Mouse (Mus musculus) lung, embryonic 14.5 days (tissue): ENCODE results near the gene Kalrn. TPM values are rescaled to one million over a fixed set of nuclear protein-coding genes. Genes with fewer than 3 reads are reported as not detected.
A peak's percentile ranks its signal among the peaks of the same experiment; 100 is the strongest.

Source experiments
- ATAC-seq: fragments of 200-750 bp; cut with Nextera tagmentation; 2 replicates; pipeline ENCODE4 v1.8.0; 2017; ENCODE audit warnings: mild to moderate bottlenecking, moderate TSS enrichment, moderate library complexity; ENCODE audit not compliant: insufficient read depth
- DNase-seq: peaks from one replicate; pipeline ENCODE4 v3.0.0-alpha.2; 2015
- H3K27ac ChIP-seq: fragments of 300-500 bp; sonication (generic); 2 replicates; pipeline ENCODE4 v1.5.1; 2014; ENCODE audit warnings: low read depth, mild to moderate bottlenecking, moderate library complexity
- H3K27me3 ChIP-seq: fragments of 300-500 bp; sonication (generic); 2 replicates; pipeline ENCODE4 v1.6.1; 2014; ENCODE audit warnings: low read length, control low read depth; ENCODE audit not compliant: insufficient read depth
- H3K36me3 ChIP-seq: fragments of 300-500 bp; sonication (generic); 2 replicates; pipeline ENCODE4 v1.6.1; 2014; ENCODE audit warnings: control low read depth; ENCODE audit not compliant: insufficient read depth
- H3K4me1 ChIP-seq: fragments of 300-500 bp; sonication (generic); 2 replicates; pipeline ENCODE4 v1.6.1; 2014; ENCODE audit warnings: antibody characterized with exemption, control low read depth; ENCODE audit not compliant: insufficient read depth
- H3K4me2 ChIP-seq: fragments of 300-500 bp; sonication (generic); 2 replicates; pipeline ENCODE4 v1.6.1; 2014; ENCODE audit warnings: mild to moderate bottlenecking
- H3K4me3 ChIP-seq: fragments of 300-500 bp; sonication (generic); 2 replicates; pipeline ENCODE4 v1.5.1; 2014; ENCODE audit warnings: low read depth, low read length
- H3K9ac ChIP-seq: fragments of 300-500 bp; sonication (generic); 2 replicates; pipeline ENCODE4 v1.6.1; 2014
- H3K9me3 ChIP-seq: fragments of 300-500 bp; sonication (generic); 2 replicates; pipeline ENCODE4 v1.6.1; 2016; ENCODE audit warnings: low read depth, low read length, control low read depth
- CTCF ChIP-seq: IDR thresholded peaks from 2 replicates; pipeline ENCODE4 v1.5.1; 2016; ENCODE audit warnings: antibody characterized with exemption, low read depth
- WGBS: fragments of 180-500 bp; shearing (Covaris S2); extraction: QIAGEN DNeasy Blood & Tissue Kit; methylation state at CpG from one replicate; pipeline ENCODE4 v1.1.7; 2014; 5-methylcytosine and 5-hydroxymethylcytosine counted together
- polyA plus RNA-seq: library from polyadenylated mRNA; unstranded; fragments of >200 nt; fragmentation: Nextera tagmentation; extraction: Ambion mirVana; gene quantifications from 2 replicates; pipeline ENCODE4 v1.2.1, GENCODE M21; 2014

Kalrn gene
- polyA plus RNA-seq, 1 experiment from 2014 or later, result 15.0 TPM

- TF ChIP-seq CTCF, result no peak
Measured at GRCm38 (mm10) chr16:33953008-33953407, 620.3 kb downstream of the Kalrn start.

GRCm38 (mm10) chr16:33950830-33951229 lies 622.5 kb downstream of the Kalrn start:
- no peak overlapping the region for H3K27ac ChIP-seq
- H3K4me1 ChIP-seq, result no peaks in the 10 kb centered on the region
- no peak overlapping the region for H3K4me2 ChIP-seq
- no peak overlapping the region for H3K9ac ChIP-seq
- peak; percentile 76 for ATAC-seq
- no peaks in the 10 kb centered on the region for H3K9me3 ChIP-seq
- H3K36me3 ChIP-seq, result peaks cover 39% of the 10 kb centered on the region
- H3K27me3 ChIP-seq, result no peaks in the 10 kb centered on the region
- peak; percentile 95 for DNase-seq
- 31% methylated on average over 4 of the region's 4 CpGs for WGBS
- TF ChIP-seq CTCF, result peak; percentile 99
- H3K4me3 ChIP-seq, result no peak overlapping the region

More at GRCm38 (mm10) chr16:33953008-33953407, 620.3 kb downstream of the Kalrn start:
- Histone ChIP-seq H3K27ac (no peak overlapping the region), H3K36me3 (peaks cover 57% of the 10 kb centered on the region), H3K27me3 (no peaks in the 10 kb centered on the region), H3K4me2 (no peak overlapping the region), H3K4me3 (no peak overlapping the region), H3K4me1 (no peaks in the 10 kb centered on the region), H3K9me3 (no peaks in the 10 kb centered on the region), H3K9ac (no peak overlapping the region)
- no peak for ATAC-seq
- WGBS, result 72% methylated on average over 4 of the region's 4 CpGs
- no peak for DNase-seq

- peak; percentile 14; the same call in 1 of the 2 replicates for ATAC-seq
Measured at GRCm38 (mm10) chr16:33950386-33950785, 622.9 kb downstream of the Kalrn start.

GRCm38 (mm10) chr16:33947664-33948571 lies 625.4 kb downstream of the Kalrn start:
- no peak for ATAC-seq

More at GRCm38 (mm10) chr16:33950386-33950785, 622.9 kb downstream of the Kalrn start:
- no peak overlapping the region for H3K4me3 ChIP-seq
- peak; percentile 26; the same call in 1 of the 2 replicates for TF ChIP-seq CTCF
- DNase-seq, result no peak
- H3K9ac ChIP-seq, result no peak overlapping the region
- H3K36me3 ChIP-seq, result peaks cover 35% of the 10 kb centered on the region
- H3K9me3 ChIP-seq, result no peaks in the 10 kb centered on the region
- no peaks in the 10 kb centered on the region for H3K27me3 ChIP-seq
- H3K27ac ChIP-seq, result no peak overlapping the region
- no peak overlapping the region for H3K4me2 ChIP-seq
- H3K4me1 ChIP-seq, result no peaks in the 10 kb centered on the region; the same call in 1 of the 2 replicates
- WGBS, result 73% methylated on average over 6 of the region's 6 CpGs

GRCm38 (mm10) chr16:33946021-33946420 lies 627.3 kb downstream of the Kalrn start:
- WGBS, result 50% methylated on average over 7 of the region's 7 CpGs
- TF ChIP-seq CTCF, result no peak
- Histone ChIP-seq H3K36me3 (peaks cover 11% of the 10 kb centered on the region; the same call in 1 of the 2 replicates), H3K9me3 (no peaks in the 10 kb centered on the region), H3K4me3 (no peak overlapping the region), H3K27ac (no peak overlapping the region), H3K4me2 (no peak overlapping the region), H3K4me1 (peaks cover 28% of the 10 kb centered on the region), H3K27me3 (no peaks in the 10 kb centered on the region), H3K9ac (no peak overlapping the region)
- ATAC-seq, result no peak
- peak; percentile 50 for DNase-seq

More at GRCm38 (mm10) chr16:33947664-33948571, 625.4 kb downstream of the Kalrn start:
- Histone ChIP-seq H3K36me3 (peaks cover 11% of the 10 kb centered on the region; the same call in 1 of the 2 replicates), H3K27me3 (no peaks in the 10 kb centered on the region), H3K9ac (no peak overlapping the region), H3K4me1 (peaks cover 10% of the 10 kb centered on the region; the same call in 1 of the 2 replicates), H3K27ac (no peak overlapping the region), H3K9me3 (no peaks in the 10 kb centered on the region), H3K4me2 (no peak overlapping the region), H3K4me3 (no peak overlapping the region)
- DNase-seq, result no peak
- TF ChIP-seq CTCF, result no peak
- WGBS, result 65% methylated on average over 17 of the region's 17 CpGs

GRCm38 (mm10) chr16:33944772-33945171 lies 628.6 kb downstream of the Kalrn start:
- Histone ChIP-seq H3K4me1 (peaks cover 35% of the 10 kb centered on the region), H3K9me3 (no peaks in the 10 kb centered on the region)

GRCm38 (mm10) chr16:33944126-33944525 lies 629.2 kb downstream of the Kalrn start:
- H3K4me1 ChIP-seq, result peaks cover 40% of the 10 kb centered on the region
- peak overlapping the region; percentile 63; the same call in 1 of the 2 replicates for H3K27ac ChIP-seq
- no peaks in the 10 kb centered on the region for H3K9me3 ChIP-seq
- ATAC-seq (no peak), DNase-seq (no peak)
- no peak overlapping the region for H3K9ac ChIP-seq
- peaks cover 11% of the 10 kb centered on the region; the same call in 1 of the 2 replicates for H3K36me3 ChIP-seq
- no peaks in the 10 kb centered on the region for H3K27me3 ChIP-seq
- 88% methylated on average over 4 of the region's 4 CpGs for WGBS
- no peak overlapping the region for H3K4me2 ChIP-seq
- no peak overlapping the region for H3K4me3 ChIP-seq
- TF ChIP-seq CTCF, result no peak

More at GRCm38 (mm10) chr16:33944772-33945171, 628.6 kb downstream of the Kalrn start:
- DNase-seq (peak; percentile 80), ATAC-seq (peak; percentile 60)
- WGBS, result 21% methylated on average over 6 of the region's 6 CpGs
- no peak overlapping the region for H3K4me2 ChIP-seq
- H3K27me3 ChIP-seq, result no peaks in the 10 kb centered on the region
- peak overlapping the region; percentile 62 for H3K27ac ChIP-seq
- no peak for TF ChIP-seq CTCF
- no peak overlapping the region for H3K4me3 ChIP-seq
- no peak overlapping the region for H3K9ac ChIP-seq
- peaks cover 11% of the 10 kb centered on the region; the same call in 1 of the 2 replicates for H3K36me3 ChIP-seq
